Mouse (Mus musculus): ENCODE results near the gene Hck. TPM values are rescaled to one million over a fixed set of nuclear protein-coding genes. Genes with fewer than 3 reads are reported as not detected.

Hck gene
- total RNA-seq, 1 experiment = 29.3 TPM

- H3K9me3 ChIP-seq (ENCODE audit: control insufficient read depth, insufficient read depth, low read depth, low read length) = no peaks in the 10 kb centered on the region
- H3K9ac ChIP-seq (ENCODE audit: insufficient read depth, low read depth, low read length, poor library complexity, severe bottlenecking) = no peak overlapping the region
- DNase-seq (ENCODE audit: low read depth, low spot score) = no peak
- no peak overlapping the region for H3K4me3 ChIP-seq (ENCODE audit: insufficient read depth in 1 of 2, low read depth in 1 of 2, low read length in 2 of 2, poor library complexity in 1 of 2, severe bottlenecking in 1 of 2)
- H3K36me3 ChIP-seq (ENCODE audit: control insufficient read depth, insufficient read depth, low read length, poor library complexity, severe bottlenecking) = no peaks in the 10 kb centered on the region
- no peak for TF ChIP-seq ZC3H11A (IDR thresholded peaks at IDR 0.05; ENCODE audit: borderline replicate concordance, low read depth, low read length)
- TF ChIP-seq HCFC1 (IDR thresholded peaks at IDR 0.05; ENCODE audit: borderline replicate concordance, insufficient read depth, low read length) = no peak
- no peak for TF ChIP-seq MAFK (IDR thresholded peaks at IDR 0.05; ENCODE audit: insufficient read depth, low read depth, low read length)
- no peak for TF ChIP-seq ZNF384 (IDR thresholded peaks at IDR 0.05; ENCODE audit: low read depth, low read length)
- TF ChIP-seq CHD2 (IDR thresholded peaks at IDR 0.05; ENCODE audit: low read depth, low read length) = no peak
- peaks cover 0 to 6% of the 10 kb centered on the region in 2 experiments; a peak in 2 of 4 replicates for H3K4me1 ChIP-seq (ENCODE audit: control insufficient read depth in 2 of 2, insufficient read depth in 2 of 2, low read length in 2 of 2, poor library complexity in 1 of 2)
- H3K27ac ChIP-seq (ENCODE audit: insufficient read depth, low read depth, low read length, poor library complexity, severe bottlenecking) = no peak overlapping the region
- in situ Hi-C loops (cut with MboI; ENCODE audit: low sequenced_read_pairs in 2 of 2, unreplicated experiment in 2 of 2) = no loop called here
These were observed 25.0 kb upstream of the Hck start for GRCm38 (mm10) chr2:153083275-153083674.

- TF ChIP-seq ZC3H11A (IDR thresholded peaks at IDR 0.05; ENCODE audit: borderline replicate concordance, low read depth, low read length) (no peak), CHD2 (IDR thresholded peaks at IDR 0.05; ENCODE audit: low read depth, low read length) (no peak), MAFK (IDR thresholded peaks at IDR 0.05; ENCODE audit: insufficient read depth, low read depth, low read length) (no peak)
- Histone ChIP-seq H3K9me3 (ENCODE audit: control insufficient read depth, insufficient read depth, low read depth, low read length) (no peaks in the 10 kb centered on the region), H3K36me3 (ENCODE audit: control insufficient read depth, insufficient read depth, low read length, poor library complexity, severe bottlenecking) (no peaks in the 10 kb centered on the region), H3K4me3 (ENCODE audit: insufficient read depth in 1 of 2, low read depth in 1 of 2, low read length in 2 of 2, poor library complexity in 1 of 2, severe bottlenecking in 1 of 2) (no peak overlapping the region), H3K4me1 (ENCODE audit: control insufficient read depth in 2 of 2, insufficient read depth in 2 of 2, low read length in 2 of 2, poor library complexity in 1 of 2) (peaks cover 0 to 6% of the 10 kb centered on the region in 2 experiments; a peak in 2 of 4 replicates), H3K9ac (ENCODE audit: insufficient read depth, low read depth, low read length, poor library complexity, severe bottlenecking) (no peak overlapping the region), H3K27ac (ENCODE audit: insufficient read depth, low read depth, low read length, poor library complexity, severe bottlenecking) (no peak overlapping the region)
- DNase-seq (ENCODE audit: low read depth, low spot score) = no peak
- in situ Hi-C loops (cut with MboI; ENCODE audit: low sequenced_read_pairs in 2 of 2, unreplicated experiment in 2 of 2) = no loop called here
These were observed 24.4 kb upstream of the Hck start for GRCm38 (mm10) chr2:153083824-153084223.

- in situ Hi-C loops (cut with MboI; ENCODE audit: low sequenced_read_pairs in 2 of 2, unreplicated experiment in 2 of 2) = no loop called here
- H3K27ac ChIP-seq (ENCODE audit: insufficient read depth, low read depth, low read length, poor library complexity, severe bottlenecking) = no peak overlapping the region
- TF ChIP-seq HCFC1 (IDR thresholded peaks at IDR 0.05; ENCODE audit: borderline replicate concordance, insufficient read depth, low read length) (no peak), CHD2 (IDR thresholded peaks at IDR 0.05; ENCODE audit: low read depth, low read length) (no peak), ZNF384 (IDR thresholded peaks at IDR 0.05; ENCODE audit: low read depth, low read length) (no peak), MAFK (IDR thresholded peaks at IDR 0.05; ENCODE audit: insufficient read depth, low read depth, low read length) (no peak), ZC3H11A (IDR thresholded peaks at IDR 0.05; ENCODE audit: borderline replicate concordance, low read depth, low read length) (no peak)
- H3K4me3 ChIP-seq (ENCODE audit: insufficient read depth in 1 of 2, low read depth in 1 of 2, low read length in 2 of 2, poor library complexity in 1 of 2, severe bottlenecking in 1 of 2) = no peak overlapping the region
- DNase-seq (ENCODE audit: low read depth, low spot score) = no peak
- no peaks in the 10 kb centered on the region for H3K36me3 ChIP-seq (ENCODE audit: control insufficient read depth, insufficient read depth, low read length, poor library complexity, severe bottlenecking)
- H3K9me3 ChIP-seq (ENCODE audit: control insufficient read depth, insufficient read depth, low read depth, low read length) = no peaks in the 10 kb centered on the region
- H3K9ac ChIP-seq (ENCODE audit: insufficient read depth, low read depth, low read length, poor library complexity, severe bottlenecking) = no peak overlapping the region
- H3K4me1 ChIP-seq (ENCODE audit: control insufficient read depth in 2 of 2, insufficient read depth in 2 of 2, low read length in 2 of 2, poor library complexity in 1 of 2) = peaks cover 0 to 6% of the 10 kb centered on the region in 2 experiments; a peak in 2 of 4 replicates
These were observed 23.8 kb upstream of the Hck start for GRCm38 (mm10) chr2:153084261-153084976.

GRCm38 (mm10) chr2:153085556-153085955, 22.7 kb upstream of the Hck start:
- no peak overlapping the region for H3K4me3 ChIP-seq (ENCODE audit: insufficient read depth in 1 of 2, low read depth in 1 of 2, low read length in 2 of 2, poor library complexity in 1 of 2, severe bottlenecking in 1 of 2)
- no peak for DNase-seq (ENCODE audit: low read depth, low spot score)
- H3K9me3 ChIP-seq (ENCODE audit: control insufficient read depth, insufficient read depth, low read depth, low read length) = no peaks in the 10 kb centered on the region
- in situ Hi-C loops (cut with MboI; ENCODE audit: low sequenced_read_pairs in 2 of 2, unreplicated experiment in 2 of 2) = no loop called here
- H3K27ac ChIP-seq (ENCODE audit: insufficient read depth, low read depth, low read length, poor library complexity, severe bottlenecking) = no peak overlapping the region
- H3K4me1 ChIP-seq (ENCODE audit: control insufficient read depth in 2 of 2, insufficient read depth in 2 of 2, low read length in 2 of 2, poor library complexity in 1 of 2) = peaks cover 2 to 11% of the 10 kb centered on the region in 2 experiments; a peak in 3 of 4 replicates
- no peak overlapping the region for H3K9ac ChIP-seq (ENCODE audit: insufficient read depth, low read depth, low read length, poor library complexity, severe bottlenecking)
- no peaks in the 10 kb centered on the region for H3K36me3 ChIP-seq (ENCODE audit: control insufficient read depth, insufficient read depth, low read length, poor library complexity, severe bottlenecking)
- TF ChIP-seq CHD2 (IDR thresholded peaks at IDR 0.05; ENCODE audit: low read depth, low read length) (no peak), MAFK (IDR thresholded peaks at IDR 0.05; ENCODE audit: insufficient read depth, low read depth, low read length) (no peak), ZNF384 (IDR thresholded peaks at IDR 0.05; ENCODE audit: low read depth, low read length) (no peak)

All from ES-E14 (cell line).